Mouse (Mus musculus): Measurements from ENCODE around the gene Cobll1. TPM values are rescaled to one million over a fixed set of nuclear protein-coding genes. Genes with fewer than 3 reads are reported as not detected.

Gene Cobll1
- polyA plus RNA-seq, 1 experiment, result 6.3 TPM

GRCm38 (mm10) chr2:65198605-65199004 lies 40.6 kb downstream of the Cobll1 start:
- WGBS, result 60% methylated on average over 3 of the region's 3 CpGs
- no peaks in the 10 kb centered on the region; the same call in 1 of the 2 replicates for H3K4me1 ChIP-seq (ENCODE audit: control insufficient read depth, insufficient read depth, low read length)
- no peak overlapping the region for H3K27ac ChIP-seq (ENCODE audit: control insufficient read depth, insufficient read depth, low read depth, low read length, poor library complexity)
- H3K4me3 ChIP-seq (replicated peaks; ENCODE audit: control insufficient read depth, low read depth, low read length), result no peak overlapping the region
- TF ChIP-seq POLR2A (IDR thresholded peaks at IDR 0.05; ENCODE audit: borderline replicate concordance, control insufficient read depth, low read depth, low read length) (no peak), CTCF (IDR thresholded peaks at IDR 0.05; ENCODE audit: control insufficient read depth, insufficient read depth, low read length) (no peak)

DNA sequence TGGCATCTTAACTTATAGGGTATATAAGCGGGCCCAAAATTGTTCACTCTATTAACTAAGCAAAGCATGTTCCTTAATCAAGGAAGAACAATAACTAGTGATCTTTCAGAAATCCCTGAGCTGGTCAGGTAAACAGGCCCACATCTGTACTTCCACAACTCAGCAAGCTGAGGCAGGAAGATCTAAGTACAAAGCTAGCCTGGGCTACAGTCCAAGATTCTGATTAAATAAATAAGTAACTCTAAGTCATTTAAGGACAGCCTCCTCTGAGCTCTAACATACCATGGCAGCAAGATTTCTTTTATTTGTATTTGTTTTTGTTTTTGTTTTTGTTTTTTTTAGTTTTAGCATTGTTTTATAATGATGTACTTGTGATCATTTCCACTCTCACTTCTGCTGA lies 42.2 kb downstream of the Cobll1 start:
- peaks cover 3% of the 10 kb centered on the region for H3K4me1 ChIP-seq (ENCODE audit: control insufficient read depth, insufficient read depth, low read length)
- TF ChIP-seq CTCF (IDR thresholded peaks at IDR 0.05; ENCODE audit: control insufficient read depth, insufficient read depth, low read length), result no peak
- TF ChIP-seq POLR2A (IDR thresholded peaks at IDR 0.05; ENCODE audit: borderline replicate concordance, control insufficient read depth, low read depth, low read length), result no peak
- WGBS, result 91% methylated on average over 1 of the region's 1 CpGs
- no peak overlapping the region for H3K27ac ChIP-seq (ENCODE audit: control insufficient read depth, insufficient read depth, low read depth, low read length, poor library complexity)
- no peak overlapping the region for H3K4me3 ChIP-seq (replicated peaks; ENCODE audit: control insufficient read depth, low read depth, low read length)

DNA sequence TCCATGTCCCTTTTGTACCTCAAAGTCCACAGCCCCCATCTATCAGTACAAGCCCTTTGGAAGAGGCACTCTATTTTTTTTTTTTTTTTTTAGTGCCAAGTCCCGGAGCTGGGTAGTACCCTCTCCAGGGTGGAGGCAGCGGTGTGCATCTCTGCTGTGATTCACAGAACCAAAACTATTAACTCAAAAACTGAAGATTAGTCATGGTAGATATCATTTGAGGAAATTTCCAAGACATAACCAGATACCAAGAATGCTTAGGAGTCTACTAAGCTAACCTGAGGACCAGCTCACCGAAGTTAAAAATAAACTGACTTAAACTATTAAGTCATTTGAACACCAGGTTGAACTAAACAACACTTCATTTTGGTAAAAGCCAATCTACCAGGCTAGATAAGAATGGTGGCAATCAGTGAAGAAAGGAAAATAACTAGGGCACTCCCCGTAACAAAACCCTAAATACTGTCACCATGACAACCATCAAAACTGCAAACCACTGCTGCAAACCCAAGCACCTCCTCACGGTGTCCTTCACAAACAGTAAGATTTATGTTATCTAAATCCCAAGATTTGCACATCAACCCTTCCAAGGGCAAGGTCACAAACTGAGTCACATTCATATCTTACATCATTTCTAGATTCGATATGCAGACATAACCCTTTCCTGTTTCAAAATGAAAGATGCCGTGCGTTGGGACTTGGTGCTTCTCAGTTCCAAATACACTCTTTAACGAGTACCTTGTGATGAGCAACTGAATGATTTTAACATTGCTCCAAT lies 43.8 kb downstream of the Cobll1 start:
- 58% methylated on average over 9 of the region's 9 CpGs for WGBS
- no peak for TF ChIP-seq POLR2A (IDR thresholded peaks at IDR 0.05; ENCODE audit: borderline replicate concordance, control insufficient read depth, low read depth, low read length)
- no peak for TF ChIP-seq CTCF (IDR thresholded peaks at IDR 0.05; ENCODE audit: control insufficient read depth, insufficient read depth, low read length)
- H3K4me1 ChIP-seq (ENCODE audit: control insufficient read depth, insufficient read depth, low read length), result peaks cover 3% of the 10 kb centered on the region
- H3K27ac ChIP-seq (ENCODE audit: control insufficient read depth, insufficient read depth, low read depth, low read length, poor library complexity), result no peak overlapping the region
- H3K4me3 ChIP-seq (replicated peaks; ENCODE audit: control insufficient read depth, low read depth, low read length), result no peak overlapping the region

GRCm38 (mm10) chr2:65193091-65193795 lies 46.0 kb downstream of the Cobll1 start:
- H3K4me1 ChIP-seq (ENCODE audit: control insufficient read depth, insufficient read depth, low read length), result peaks cover 4% of the 10 kb centered on the region
- TF ChIP-seq POLR2A (IDR thresholded peaks at IDR 0.05; ENCODE audit: borderline replicate concordance, control insufficient read depth, low read depth, low read length) (no peak), CTCF (IDR thresholded peaks at IDR 0.05; ENCODE audit: control insufficient read depth, insufficient read depth, low read length) (0 out of 2 replicates have a peak, but pooled peaks have one; percentile 2)
- WGBS, result 25% methylated on average over 12 of the region's 12 CpGs
- no peak overlapping the region; the same call in 1 of the 2 replicates for H3K27ac ChIP-seq (ENCODE audit: control insufficient read depth, insufficient read depth, low read depth, low read length, poor library complexity)
- no peak overlapping the region for H3K4me3 ChIP-seq (replicated peaks; ENCODE audit: control insufficient read depth, low read depth, low read length)

DNA sequence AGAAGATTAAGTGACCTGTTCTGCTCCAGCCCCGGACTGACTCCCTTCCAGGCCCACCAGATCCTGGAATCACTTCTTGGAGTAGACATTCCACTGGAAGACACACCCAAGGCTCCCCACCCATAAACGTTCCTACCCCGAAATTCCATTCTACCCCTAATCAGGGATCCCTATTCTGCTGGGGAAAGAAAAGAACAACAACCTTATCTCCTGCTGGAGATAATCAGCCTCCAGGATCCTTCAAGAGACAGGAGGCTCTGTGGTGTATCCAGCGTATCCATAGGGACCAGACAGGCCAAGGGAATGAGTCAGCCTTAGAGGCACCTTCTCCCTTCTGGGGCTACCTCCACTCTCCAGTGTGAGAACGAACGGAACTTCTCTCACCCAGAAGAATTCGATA lies 47.8 kb downstream of the Cobll1 start:
- 77% methylated on average over 7 of the region's 7 CpGs for WGBS
- Histone ChIP-seq H3K27ac (ENCODE audit: control insufficient read depth, insufficient read depth, low read depth, low read length, poor library complexity) (no peak overlapping the region), H3K4me1 (ENCODE audit: control insufficient read depth, insufficient read depth, low read length) (peaks cover 6% of the 10 kb centered on the region), H3K4me3 (replicated peaks; ENCODE audit: control insufficient read depth, low read depth, low read length) (no peak overlapping the region)
- TF ChIP-seq POLR2A (IDR thresholded peaks at IDR 0.05; ENCODE audit: borderline replicate concordance, control insufficient read depth, low read depth, low read length), result no peak
- no peak for TF ChIP-seq CTCF (IDR thresholded peaks at IDR 0.05; ENCODE audit: control insufficient read depth, insufficient read depth, low read length)

- TF ChIP-seq CTCF (IDR thresholded peaks at IDR 0.05; ENCODE audit: control insufficient read depth, insufficient read depth, low read length), result no peak
- no peak for TF ChIP-seq POLR2A (IDR thresholded peaks at IDR 0.05; ENCODE audit: borderline replicate concordance, control insufficient read depth, low read depth, low read length)
- Histone ChIP-seq H3K4me3 (replicated peaks; ENCODE audit: control insufficient read depth, low read depth, low read length) (no peak overlapping the region), H3K27ac (ENCODE audit: control insufficient read depth, insufficient read depth, low read depth, low read length, poor library complexity) (peak overlapping the region; percentile 7; the same call in 1 of the 2 replicates), H3K4me1 (ENCODE audit: control insufficient read depth, insufficient read depth, low read length) (peaks cover 6% of the 10 kb centered on the region)
- under 1% methylated on average over 7 of the region's 7 CpGs for WGBS
Observed at GRCm38 (mm10) chr2:65189346-65189745, 49.9 kb downstream of the Cobll1 start.

GRCm38 (mm10) chr2:65188585-65188984 lies 50.6 kb downstream of the Cobll1 start:
- 2% methylated on average over 6 of the region's 6 CpGs for WGBS
- Histone ChIP-seq H3K27ac (ENCODE audit: control insufficient read depth, insufficient read depth, low read depth, low read length, poor library complexity) (no peak overlapping the region), H3K4me3 (replicated peaks; ENCODE audit: control insufficient read depth, low read depth, low read length) (no peak overlapping the region), H3K4me1 (ENCODE audit: control insufficient read depth, insufficient read depth, low read length) (peaks cover 6% of the 10 kb centered on the region)
- TF ChIP-seq CTCF (IDR thresholded peaks at IDR 0.05; ENCODE audit: control insufficient read depth, insufficient read depth, low read length) (no peak), POLR2A (IDR thresholded peaks at IDR 0.05; ENCODE audit: borderline replicate concordance, control insufficient read depth, low read depth, low read length) (no peak)

DNA sequence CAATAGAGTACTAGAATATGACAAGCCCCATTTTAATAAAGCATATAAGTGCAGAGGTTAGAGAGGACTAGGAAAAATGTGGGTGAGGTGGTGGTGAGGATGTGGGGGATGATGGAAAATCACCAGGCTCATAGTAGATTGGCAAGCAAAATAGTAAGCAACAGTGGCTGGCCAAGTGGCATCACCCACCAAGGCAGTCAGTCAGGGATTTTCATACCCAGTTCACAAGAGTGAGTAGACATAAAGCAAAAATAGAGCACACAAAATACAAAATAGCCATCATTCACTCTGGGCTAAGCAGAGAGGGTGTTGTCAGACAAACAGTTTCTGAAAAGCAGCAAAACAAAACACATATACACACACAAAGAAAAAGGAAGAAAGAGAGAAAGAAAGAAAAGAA lies 51.6 kb downstream of the Cobll1 start:
- H3K4me1 ChIP-seq (ENCODE audit: control insufficient read depth, insufficient read depth, low read length), result peaks cover 3% of the 10 kb centered on the region; the same call in 1 of the 2 replicates
- H3K4me3 ChIP-seq (replicated peaks; ENCODE audit: control insufficient read depth, low read depth, low read length), result no peak overlapping the region
- no peak overlapping the region for H3K27ac ChIP-seq (ENCODE audit: control insufficient read depth, insufficient read depth, low read depth, low read length, poor library complexity)
- no peak for TF ChIP-seq CTCF (IDR thresholded peaks at IDR 0.05; ENCODE audit: control insufficient read depth, insufficient read depth, low read length)
- TF ChIP-seq POLR2A (IDR thresholded peaks at IDR 0.05; ENCODE audit: borderline replicate concordance, control insufficient read depth, low read depth, low read length), result no peak

Data from bone marrow, adult 2 months (tissue).